Mouse (Mus musculus) right cerebral cortex, postnatal 10 days (tissue): Measurements from ENCODE around the gene Psenen.

ENCODE experiments used
- DNase-seq, 2 experiments: peaks; one replicate each; pipeline ENCODE4 v3.0.0; 2021; ENCODE audit warnings: low spot score in 2 of 2

The Psenen gene

GRCm38 (mm10) chr7:30515003-30515760, 48.2 kb downstream of the Psenen start:
- DNase-seq = no peak
